Mouse (Mus musculus) thymus, postnatal 0 days (tissue): ENCODE data around the gene Gabarapl2. TPM values are rescaled to one million over a fixed set of nuclear protein-coding genes. Genes with fewer than 3 reads are reported as not detected.
A peak's percentile ranks its signal among the peaks of the same experiment; 100 is the strongest.

Source experiments
- DNase-seq: peaks from one replicate; pipeline ENCODE4 v3.0.0-alpha.2; 2015; ENCODE audit warnings: low spot score
- polyA plus RNA-seq: library from polyadenylated mRNA; unstranded; fragments of >200 nt; fragmentation: Nextera tagmentation; extraction: Ambion mirVana; gene quantifications from 2 replicates; pipeline ENCODE4 v1.2.1, GENCODE M21; 2015

Gabarapl2 gene
- polyA plus RNA-seq, 1 experiment from 2014 or later = 281 TPM

- DNase-seq = no peak
Observed at GRCm38 (mm10) chr8:111967246-111967870, 26.9 kb downstream of the Gabarapl2 start.

GRCm38 (mm10) chr8:111968541-111968940 lies 28.0 kb downstream of the Gabarapl2 start:
- no peak for DNase-seq

GRCm38 (mm10) chr8:111968991-111969390 lies 28.5 kb downstream of the Gabarapl2 start:
- DNase-seq = no peak

- no peak for DNase-seq
Observed at GRCm38 (mm10) chr8:111974138-111974537, 33.6 kb downstream of the Gabarapl2 start.

- no peak for DNase-seq
Observed at GRCm38 (mm10) chr8:111975706-111976105, 35.2 kb downstream of the Gabarapl2 start.

- peak; percentile 72 for DNase-seq
Observed at GRCm38 (mm10) chr8:111976326-111976725, 35.8 kb downstream of the Gabarapl2 start.

- no peak for DNase-seq
Observed at GRCm38 (mm10) chr8:111978147-111978546, 37.6 kb downstream of the Gabarapl2 start.

GRCm38 (mm10) chr8:111982116-111982515 lies 41.6 kb downstream of the Gabarapl2 start:
- DNase-seq = peak; percentile 40

GRCm38 (mm10) chr8:111984511-111984910 lies 44.0 kb downstream of the Gabarapl2 start:
- DNase-seq = no peak

- DNase-seq = peak; percentile 87
Observed at GRCm38 (mm10) chr8:111989911-111990310, 49.4 kb downstream of the Gabarapl2 start.

- DNase-seq = no peak
Observed at GRCm38 (mm10) chr8:111991278-111991677, 50.8 kb downstream of the Gabarapl2 start.

GRCm38 (mm10) chr8:111992013-111992702 lies 51.7 kb downstream of the Gabarapl2 start, which contains the start of gene Adat1:
Gene Adat1 (minus strand): TSS chr8:111992302.
- DNase-seq = peak; percentile 89

- DNase-seq = no peak
Observed at GRCm38 (mm10) chr8:111992703-111993039, 52.2 kb downstream of the Gabarapl2 start.

Other genes with a start within 250 kb of the Gabarapl2 start
- 1.1 TPM in 2 replicates for gene Ctrb1, start 249.7 kb upstream of the Gabarapl2 start, polyA plus RNA-seq
- 4.1 TPM in 2 replicates for gene Bcar1, start 196.9 kb upstream of the Gabarapl2 start, polyA plus RNA-seq
- 105 and 119 TPM in 2 replicates for gene Cfdp1, start 86.4 kb upstream of the Gabarapl2 start, polyA plus RNA-seq
- gene Tmem170, start 64.0 kb upstream of the Gabarapl2 start, polyA plus RNA-seq = 5.2 and 6.1 TPM in 2 replicates
- gene Chst5, start 30.3 kb upstream of the Gabarapl2 start, polyA plus RNA-seq = 0.09 and 0.27 TPM in 2 replicates
- 1.5 and 2.2 TPM in 2 replicates for gene Tmem231, start 6.8 kb upstream of the Gabarapl2 start, polyA plus RNA-seq
- 4.6 and 5.4 TPM in 2 replicates for gene Adat1, start 51.6 kb downstream of the Gabarapl2 start, polyA plus RNA-seq
- 169 and 186 TPM in 2 replicates for gene Kars, start 70.6 kb downstream of the Gabarapl2 start, polyA plus RNA-seq
- gene Terf2ip, start 70.7 kb downstream of the Gabarapl2 start, polyA plus RNA-seq = 12.8 and 16.8 TPM in 2 replicates
- gene Gm6793, start 74.3 kb downstream of the Gabarapl2 start, polyA plus RNA-seq = 0.23 and 0.53 TPM in 2 replicates